Mouse (Mus musculus): ENCODE data around the gene Hps4.

The Hps4 gene

DNA sequence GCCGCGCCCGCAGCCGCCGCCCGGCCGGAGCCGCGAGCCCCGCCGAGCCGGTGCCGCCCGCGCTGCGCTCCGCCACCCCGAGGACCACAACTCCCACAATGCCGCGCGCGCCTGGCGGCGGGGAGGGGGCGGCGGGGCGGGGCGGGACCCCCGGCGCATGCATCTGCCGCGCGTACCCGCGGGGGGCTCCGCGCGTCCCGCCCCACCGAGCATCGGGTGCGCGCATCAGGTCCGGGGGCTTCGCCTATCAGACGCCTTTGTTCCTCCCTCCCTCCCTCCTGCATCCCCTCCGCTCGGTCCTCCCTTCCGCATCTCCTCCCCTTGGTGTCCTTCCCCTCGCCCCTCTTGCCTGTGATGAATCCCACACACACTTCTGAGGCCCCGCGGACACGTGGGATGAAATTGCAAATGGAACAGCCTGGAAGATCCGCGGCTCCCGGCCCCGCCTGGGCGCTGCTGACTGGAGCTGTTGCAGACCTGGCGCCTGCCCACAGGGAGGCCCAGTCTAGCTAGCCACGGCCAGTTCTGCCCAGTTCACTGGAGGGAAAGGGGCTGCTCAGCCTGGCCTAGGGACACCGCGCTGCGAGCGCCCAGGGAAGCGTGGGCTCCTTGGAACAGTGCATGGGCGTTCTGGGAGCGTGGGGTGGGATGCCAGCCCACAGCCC lies 52.0 kb downstream of the Hps4 start, which contains the start of gene Asphd2:
TSS of gene Asphd2 (minus strand) at position 88 of the 665 bp plus-strand sequence.
- TF ChIP-seq GATA4 (IDR thresholded peaks at IDR 0.05; ENCODE audit: insufficient replicate concordance, low read length): no peak

DNA sequence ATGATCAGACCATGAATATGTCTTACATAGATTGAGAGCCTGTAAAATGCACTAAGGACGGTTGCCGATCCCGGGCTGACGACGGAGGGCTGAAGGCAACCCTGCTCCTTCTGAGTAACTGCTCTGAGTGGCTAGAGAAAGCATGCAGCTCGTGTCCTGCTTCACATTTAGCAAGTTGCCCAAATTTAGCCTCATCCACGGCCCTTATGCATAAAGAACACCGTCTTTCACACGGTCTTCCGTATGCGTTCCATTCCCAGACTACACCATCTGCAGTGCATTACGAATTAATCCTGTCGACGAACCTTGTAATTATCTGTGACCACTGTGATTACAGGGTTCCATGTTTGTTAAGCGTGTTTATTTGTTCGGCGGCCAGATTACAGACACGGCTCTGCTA lies 53.2 kb downstream of the Hps4 start:
- TF ChIP-seq GATA4 (IDR thresholded peaks at IDR 0.05; ENCODE audit: insufficient replicate concordance, low read length): no peak

DNA sequence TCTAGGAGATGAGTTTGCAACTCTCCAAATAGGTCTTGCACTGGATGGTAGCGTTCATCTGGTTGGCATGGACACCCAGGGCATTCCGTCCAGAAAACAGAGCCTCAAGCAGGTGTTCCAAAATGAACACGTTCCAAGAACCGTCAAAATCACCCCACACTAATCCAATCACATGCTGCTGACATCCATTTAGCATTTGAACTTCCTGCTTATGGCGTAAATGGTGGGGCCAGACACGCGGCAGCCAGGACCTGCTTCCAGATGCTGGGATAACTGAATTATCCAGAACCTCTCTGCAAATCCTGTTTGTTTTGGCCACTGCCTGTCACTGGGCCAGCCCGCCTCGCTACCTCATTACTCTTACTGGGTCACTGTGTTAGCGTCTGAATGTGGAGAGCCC lies 56.4 kb downstream of the Hps4 start:
- no peak for TF ChIP-seq GATA4 (IDR thresholded peaks at IDR 0.05; ENCODE audit: insufficient replicate concordance, low read length)

DNA sequence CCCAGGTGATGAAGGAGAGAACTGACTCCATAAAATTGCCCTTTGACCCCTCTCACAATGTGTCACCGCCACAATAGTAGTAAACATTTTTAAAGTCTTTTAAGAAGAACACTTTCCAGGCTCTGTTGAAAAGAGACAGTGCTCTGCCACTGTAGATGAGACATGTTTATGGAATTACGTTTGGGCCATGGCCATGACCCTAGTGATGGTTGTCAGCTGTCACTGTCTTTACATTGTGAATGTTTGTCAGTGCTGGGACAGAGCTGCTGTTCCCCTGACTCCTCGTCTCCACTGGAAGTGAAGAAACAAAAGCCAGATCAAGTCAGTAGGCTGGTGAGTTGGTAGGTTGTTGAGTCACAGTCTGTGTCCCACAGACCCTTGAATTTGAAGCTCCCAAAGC lies 59.6 kb downstream of the Hps4 start:
- TF ChIP-seq GATA4 (IDR thresholded peaks at IDR 0.05; ENCODE audit: insufficient replicate concordance, low read length): no peak

DNA sequence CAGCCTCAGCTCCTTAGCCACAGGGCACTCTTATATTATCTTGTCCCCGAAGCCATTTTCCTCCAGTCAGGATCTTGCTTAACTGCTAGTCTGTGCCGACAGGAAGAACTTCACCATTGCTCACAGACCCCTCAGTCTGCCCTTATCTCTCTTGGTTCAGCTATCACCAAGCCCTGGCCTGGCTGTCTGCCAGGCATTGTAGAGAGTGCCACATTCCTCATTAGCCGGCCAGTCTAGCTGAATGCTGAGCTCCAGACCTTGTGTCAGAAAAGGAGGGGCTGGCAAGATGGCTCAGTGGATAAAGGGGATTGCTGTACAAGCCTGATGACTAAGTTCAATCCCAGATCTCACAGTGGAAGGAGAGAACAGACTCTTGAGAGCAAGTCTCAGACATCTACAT lies 63.1 kb downstream of the Hps4 start:
- TF ChIP-seq GATA4 (IDR thresholded peaks at IDR 0.05; ENCODE audit: insufficient replicate concordance, low read length): no peak

DNA sequence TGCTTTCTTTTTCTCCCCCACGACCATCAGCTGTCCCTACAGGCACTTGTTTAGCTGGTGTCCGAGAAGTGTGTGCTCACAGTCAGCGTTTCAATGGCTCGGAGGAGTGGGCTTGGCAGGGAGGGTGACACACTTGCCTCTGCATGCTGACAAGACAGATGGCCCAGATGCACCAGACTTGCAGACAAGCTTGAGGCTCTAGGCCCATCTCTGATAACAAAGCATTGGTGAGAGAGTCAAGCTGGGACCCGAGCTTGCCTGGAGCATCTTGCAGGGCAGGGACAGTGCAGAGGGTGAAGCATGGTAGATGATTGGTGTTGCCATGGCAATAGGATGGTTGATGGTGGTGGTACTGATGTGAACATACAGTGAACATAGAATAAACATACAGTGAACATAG lies 66.4 kb downstream of the Hps4 start:
- TF ChIP-seq GATA4 (IDR thresholded peaks at IDR 0.05; ENCODE audit: insufficient replicate concordance, low read length): no peak

DNA sequence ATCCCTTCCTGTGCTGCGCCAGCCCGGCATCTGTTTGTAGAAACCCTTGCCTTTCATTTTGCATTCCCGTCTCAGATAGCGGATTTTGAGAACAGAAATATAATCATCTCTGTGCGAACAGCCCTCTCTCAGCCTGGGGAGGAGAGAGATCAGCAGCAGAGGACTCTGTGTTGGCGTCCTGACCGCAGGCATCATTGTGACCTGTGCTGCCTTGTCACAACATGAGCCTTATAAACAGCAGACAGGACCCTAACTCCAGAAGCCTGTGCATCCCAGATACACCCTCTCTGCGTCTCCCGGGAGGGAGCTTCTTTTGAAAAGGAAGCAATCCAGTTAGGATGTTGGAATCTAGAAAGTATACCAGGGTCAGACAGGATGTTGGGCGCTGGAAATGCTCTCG lies 68.2 kb downstream of the Hps4 start:
- no peak for TF ChIP-seq GATA4 (IDR thresholded peaks at IDR 0.05; ENCODE audit: insufficient replicate concordance, low read length)

DNA sequence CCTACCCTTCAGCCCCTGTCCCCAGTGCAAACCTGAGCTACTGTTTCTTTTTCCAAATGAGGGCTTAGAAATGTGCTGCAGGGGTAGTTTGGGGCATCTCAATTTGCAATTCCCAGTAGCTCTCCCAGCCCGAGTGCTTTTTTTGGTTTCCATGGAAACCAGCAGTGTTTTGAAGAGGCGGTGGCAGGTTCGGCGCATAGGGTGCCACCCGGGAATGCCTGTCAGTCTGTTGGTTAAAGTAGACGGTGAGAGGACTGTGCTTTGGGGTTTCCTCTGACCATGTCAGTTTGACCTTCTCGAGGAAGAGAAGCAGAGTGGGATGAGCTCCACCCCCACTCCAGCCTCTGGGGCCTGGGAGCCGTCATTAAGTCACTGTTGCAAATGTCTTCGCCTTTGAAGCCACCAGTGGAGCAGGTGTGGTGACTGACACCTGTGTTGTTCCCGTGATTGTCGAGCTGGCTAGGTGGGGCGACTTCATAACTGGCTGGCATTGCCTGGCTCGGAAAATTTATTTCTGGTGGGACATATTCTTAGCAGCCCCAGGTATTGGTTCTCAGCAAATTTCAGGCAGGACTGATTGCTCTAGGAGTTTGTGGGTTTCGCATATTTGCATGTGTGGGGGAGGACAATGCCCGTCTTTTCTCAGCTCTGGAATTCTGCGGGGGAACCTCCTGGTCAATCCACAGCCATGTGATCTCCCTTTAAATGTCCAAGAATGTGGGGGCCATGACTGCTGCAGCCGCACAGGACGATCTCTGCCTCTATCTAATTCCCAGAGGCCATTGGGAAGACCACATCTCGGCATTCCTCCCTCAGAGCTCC lies 68.8 kb downstream of the Hps4 start:
- TF ChIP-seq GATA4 (IDR thresholded peaks at IDR 0.05; ENCODE audit: insufficient replicate concordance, low read length): no peak

DNA sequence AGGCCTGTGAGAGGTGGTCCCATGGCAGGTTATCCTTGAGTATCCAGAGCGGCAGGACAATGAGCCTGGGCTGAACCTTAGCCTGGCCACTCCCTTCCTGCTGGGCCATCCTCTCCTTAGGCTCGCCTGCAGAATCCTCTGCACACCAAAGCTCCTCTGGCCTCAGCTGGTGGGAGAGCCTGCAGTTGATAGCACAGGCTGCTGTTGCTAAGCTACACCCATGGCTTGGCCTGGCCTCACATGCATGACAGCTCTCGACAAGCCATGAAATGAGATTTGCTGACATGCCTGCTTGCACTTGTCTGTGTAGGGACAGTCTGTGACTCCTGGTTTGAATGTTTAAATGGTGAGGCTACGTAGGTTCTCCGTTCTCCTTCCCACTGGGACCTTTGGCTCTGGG lies 73.8 kb downstream of the Hps4 start:
- TF ChIP-seq GATA4 (IDR thresholded peaks at IDR 0.05; ENCODE audit: insufficient replicate concordance, low read length): no peak

DNA sequence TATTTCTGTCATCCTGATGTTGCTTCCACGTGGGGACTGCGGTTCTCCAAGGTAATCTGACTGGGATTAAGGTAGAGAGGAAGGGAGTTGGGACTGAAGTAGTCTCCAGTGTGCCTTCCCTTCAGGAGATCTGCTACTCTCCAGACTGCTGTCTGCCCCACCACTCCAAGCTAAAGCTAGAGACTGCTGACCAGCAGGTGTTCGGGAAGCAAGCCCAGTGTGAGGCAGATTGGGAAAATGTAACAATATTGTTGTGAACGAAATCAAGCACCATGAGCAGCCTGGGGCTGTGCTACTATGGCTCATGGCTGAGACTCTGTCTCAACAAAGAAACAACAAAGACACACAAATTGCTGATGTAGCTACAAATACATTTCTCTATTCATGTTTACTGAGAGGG lies 75.1 kb downstream of the Hps4 start:
- TF ChIP-seq GATA4 (IDR thresholded peaks at IDR 0.05; ENCODE audit: insufficient replicate concordance, low read length): no peak

DNA sequence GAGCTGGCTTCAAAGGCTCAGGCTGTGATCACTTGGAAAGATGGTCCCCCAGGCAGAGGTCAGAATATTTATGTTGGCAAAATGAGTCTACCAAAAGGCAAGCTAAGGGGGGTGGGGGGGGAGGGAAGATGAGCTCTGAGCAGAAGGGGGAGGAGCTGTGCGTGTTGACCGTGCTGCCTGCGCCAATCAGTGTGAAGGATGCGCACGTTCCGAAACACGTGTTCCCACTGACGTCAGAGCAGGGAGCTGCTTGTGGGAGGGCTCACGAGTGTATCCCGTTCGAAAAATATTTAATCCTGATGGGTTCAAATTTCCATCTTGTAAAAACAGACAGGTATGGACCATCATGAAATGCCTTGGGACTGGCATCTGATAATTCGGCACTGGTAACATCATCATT lies 76.7 kb downstream of the Hps4 start:
- no peak for TF ChIP-seq GATA4 (IDR thresholded peaks at IDR 0.05; ENCODE audit: insufficient replicate concordance, low read length)

DNA sequence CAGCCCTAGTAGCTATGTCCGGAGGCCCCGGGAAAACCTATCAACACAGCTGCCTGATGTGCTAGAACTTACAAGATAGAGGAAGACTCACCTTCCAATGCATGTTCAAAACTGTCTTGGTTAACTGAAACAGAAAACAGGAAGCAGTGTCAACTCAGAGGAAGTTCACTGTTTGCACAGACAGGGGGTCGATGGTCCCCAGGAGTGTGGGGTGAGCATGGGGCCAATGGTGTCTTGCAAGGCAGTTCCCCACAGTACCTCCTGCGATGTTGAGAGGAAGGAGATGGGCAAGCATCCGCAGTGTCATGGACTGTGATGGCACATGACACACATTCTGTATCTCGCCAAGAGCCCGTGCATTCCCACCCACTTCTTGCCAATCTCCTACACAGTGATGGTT lies 83.8 kb downstream of the Hps4 start:
- TF ChIP-seq GATA4 (IDR thresholded peaks at IDR 0.05; ENCODE audit: insufficient replicate concordance, low read length): no peak

DNA sequence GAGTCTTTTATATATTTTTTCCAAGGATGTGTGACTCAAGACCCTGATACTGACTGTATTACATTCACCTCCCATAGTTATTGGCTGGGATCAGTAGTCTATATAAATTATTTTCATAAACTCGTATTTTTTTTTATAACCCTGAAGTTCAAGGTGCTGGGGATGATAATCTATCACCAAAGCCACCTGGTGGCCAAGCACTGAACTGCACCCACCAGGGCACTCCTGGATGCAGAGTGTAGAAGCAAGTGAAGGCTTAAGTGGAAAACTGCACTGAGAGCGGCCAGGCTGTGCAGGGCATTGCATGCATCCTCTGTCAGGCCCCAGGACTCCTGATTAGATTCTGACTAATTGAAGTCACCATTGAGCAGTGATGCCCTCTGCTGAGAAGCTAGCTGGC lies 84.4 kb downstream of the Hps4 start:
- TF ChIP-seq GATA4 (IDR thresholded peaks at IDR 0.05; ENCODE audit: insufficient replicate concordance, low read length): no peak
